Mouse (Mus musculus) urinary bladder, postnatal 25 days (tissue): ENCODE data around the gene Cacng2.

ENCODE experiments used
- DNase-seq: peaks from one replicate; pipeline ENCODE4 v3.0.0; 2022; ENCODE audit warnings: low spot score

Gene Cacng2

DNA sequence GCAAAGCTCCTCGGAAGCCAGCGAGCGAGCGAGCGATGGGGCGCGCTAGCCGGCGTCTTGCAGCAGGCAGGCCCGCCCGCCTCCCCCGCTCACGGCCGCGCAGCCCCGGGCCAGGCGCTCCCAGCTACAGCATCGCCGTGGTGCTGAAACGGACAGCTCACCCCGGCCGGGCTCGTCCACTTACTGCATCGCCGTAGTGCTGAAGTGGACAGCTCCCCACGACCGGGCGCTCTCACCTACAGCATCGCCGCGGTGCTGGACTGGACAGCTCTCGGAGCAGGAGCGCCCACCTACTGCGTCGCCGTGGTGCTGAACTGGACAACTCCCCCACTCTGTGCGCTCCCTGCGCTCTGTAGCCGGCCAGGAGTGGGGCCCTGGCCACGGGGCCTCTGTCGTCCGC is at the start of gene Cacng2:
Gene Cacng2, minus strand, starts transcription at position 325 of the 400 bp plus-strand sequence.
- peak; percentile 95 for DNase-seq

DNA sequence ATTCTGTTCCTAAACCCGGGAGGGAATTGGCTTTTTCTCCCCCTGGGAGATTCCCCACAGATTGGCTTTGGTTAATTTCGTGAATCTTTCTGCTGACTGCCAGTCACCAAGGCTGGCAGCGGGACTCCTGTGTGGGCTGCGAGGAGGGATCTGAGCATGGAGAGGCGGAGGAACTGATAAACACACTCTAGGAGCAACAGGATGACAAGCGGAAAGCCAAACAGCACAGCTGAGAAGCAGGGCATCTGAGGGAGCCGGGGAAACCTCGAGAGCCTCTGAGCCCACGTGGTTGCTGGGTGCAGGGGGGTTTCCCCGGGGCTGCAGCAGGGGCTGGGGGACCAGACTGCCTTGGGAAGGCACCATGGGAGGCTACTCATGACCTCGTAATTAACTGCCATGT is 49.7 kb upstream of the Cacng2 start:
- no peak for DNase-seq

DNA sequence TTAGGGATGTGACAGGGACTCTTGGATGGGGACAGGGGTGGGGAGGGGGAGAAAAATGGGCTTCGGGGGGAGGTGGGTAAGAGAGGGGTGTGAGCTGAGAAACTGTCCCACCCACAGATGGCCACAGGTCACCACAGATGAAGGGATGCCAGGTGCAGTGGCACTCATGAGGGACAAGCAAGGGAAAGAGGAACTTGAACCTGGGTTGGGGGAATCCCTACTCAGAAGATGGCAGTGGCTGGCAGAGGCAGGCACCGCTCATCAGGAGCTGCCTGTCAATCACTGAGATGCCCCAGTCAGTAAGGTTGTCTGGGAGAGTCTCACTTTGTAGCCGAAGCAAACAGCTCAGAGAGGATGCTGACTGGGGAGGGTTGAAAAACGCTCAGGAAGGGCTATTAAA is 45.5 kb upstream of the Cacng2 start:
- no peak for DNase-seq

DNA sequence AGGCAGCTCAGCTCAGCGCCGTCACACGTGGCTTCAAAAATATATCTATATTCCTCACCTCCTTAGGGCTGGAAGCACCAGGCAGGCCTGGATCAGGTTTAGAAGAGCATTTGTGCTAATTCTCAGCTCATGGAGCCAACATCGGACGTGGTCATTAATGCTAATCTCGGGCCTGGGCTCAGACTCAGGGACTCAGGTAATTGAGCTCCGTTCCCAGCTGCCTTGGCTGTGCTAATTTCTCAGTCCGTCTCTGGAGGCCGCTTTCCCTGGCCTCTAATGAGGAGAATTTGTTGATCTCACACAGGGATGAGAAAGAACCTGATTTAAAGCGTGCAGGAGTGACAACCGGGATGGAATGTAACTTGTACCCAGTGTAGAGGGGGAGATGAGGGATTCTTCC is 44.6 kb upstream of the Cacng2 start:
- no peak for DNase-seq

DNA sequence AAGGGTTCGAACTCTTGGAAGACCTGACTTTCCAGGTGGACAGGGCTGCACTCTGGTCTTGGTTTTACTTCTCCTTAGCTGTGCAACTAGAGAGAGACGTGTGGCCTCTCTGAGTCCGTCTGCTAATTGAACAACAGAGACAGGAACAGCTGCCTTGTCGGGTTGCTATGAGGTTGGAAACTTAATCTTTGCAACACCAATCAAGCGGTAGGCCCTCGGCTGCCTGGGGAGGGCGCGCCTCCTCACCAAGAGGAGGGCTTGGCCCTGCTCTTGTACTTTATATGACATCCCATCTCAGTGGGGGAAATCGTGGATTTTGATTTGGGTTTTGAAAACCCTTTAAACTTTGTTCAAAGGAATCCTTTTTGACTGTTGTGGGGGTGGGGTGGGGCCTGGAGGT is 42.1 kb upstream of the Cacng2 start:
- DNase-seq: no peak

DNA sequence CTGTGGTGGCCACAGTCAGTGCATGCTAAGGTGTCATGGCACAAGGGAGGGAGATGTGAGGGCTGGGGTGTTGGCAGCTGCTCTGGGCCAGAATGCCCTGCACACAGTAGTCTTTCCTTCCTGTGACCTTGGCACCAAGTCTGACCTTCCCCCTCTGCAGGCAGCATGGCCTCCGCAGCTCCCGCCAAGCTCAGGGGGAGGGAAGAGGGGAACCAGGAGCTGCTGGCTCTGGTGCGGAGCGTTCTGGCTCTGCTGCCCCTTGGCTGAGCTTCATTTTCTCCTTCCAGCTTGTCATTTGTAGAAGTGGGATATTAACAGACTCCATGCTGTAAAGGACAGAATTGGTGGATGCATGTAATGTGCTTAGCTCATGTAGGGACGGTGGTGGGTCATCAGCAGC is 38.5 kb upstream of the Cacng2 start:
- DNase-seq: no peak

DNA sequence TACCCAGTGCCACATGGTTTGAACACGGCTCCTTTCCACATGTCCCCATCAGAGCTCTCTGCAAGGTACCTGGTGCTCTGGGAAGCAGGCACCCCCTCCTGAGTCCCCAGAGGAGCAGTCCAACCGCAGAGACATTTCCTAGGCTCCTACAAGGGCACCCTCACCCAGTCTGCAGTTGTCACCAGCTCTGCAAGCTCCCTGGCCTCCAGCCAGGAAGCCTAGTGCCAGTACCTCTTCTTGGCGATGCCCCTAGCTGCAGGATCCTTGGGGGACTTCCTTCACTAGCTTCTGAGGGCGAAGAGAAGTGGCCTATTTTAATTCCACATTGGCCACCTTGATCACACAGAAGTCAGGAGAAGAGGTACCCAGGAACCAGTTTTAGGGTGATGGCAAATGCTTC is 38.0 kb upstream of the Cacng2 start:
- no peak for DNase-seq

DNA sequence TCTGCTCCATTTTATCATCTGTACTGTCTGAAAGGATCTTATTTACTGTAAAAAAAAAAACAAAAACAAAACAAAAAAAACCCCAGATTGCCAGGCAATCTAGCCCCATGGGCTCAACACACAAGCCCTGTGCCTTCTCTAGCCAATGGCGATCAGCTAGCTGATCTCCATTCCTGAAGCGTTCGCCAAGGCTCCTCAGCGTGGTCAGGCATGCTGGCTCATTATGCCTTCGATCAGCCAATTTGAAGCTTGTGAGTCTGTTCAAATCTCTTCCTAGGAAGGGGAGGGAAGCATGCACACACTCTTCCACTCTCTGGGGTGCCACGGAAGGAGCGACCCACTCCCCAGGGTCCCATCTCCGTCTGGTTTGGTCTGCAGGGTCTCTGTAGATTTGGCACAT is 37.5 kb upstream of the Cacng2 start:
- DNase-seq: no peak

DNA sequence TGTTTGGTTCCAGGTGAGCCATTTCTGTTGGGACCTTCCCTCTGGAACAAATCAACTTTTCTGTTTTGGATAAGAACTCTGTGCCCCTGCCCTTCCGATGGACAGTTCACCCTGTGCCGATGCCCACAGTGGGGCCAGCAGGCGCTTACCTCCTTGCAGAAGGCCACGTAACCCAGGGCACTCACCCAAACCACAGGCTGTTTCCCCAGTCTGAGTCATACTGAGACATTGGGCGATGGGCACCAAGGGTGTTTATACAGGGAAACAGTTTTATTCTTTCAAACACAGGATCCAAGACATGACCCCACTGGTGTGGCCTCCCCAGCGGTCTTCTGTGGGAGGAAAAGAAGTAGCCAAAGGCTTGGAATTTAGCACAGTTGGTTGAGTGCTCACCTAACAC is 35.6 kb upstream of the Cacng2 start:
- no peak for DNase-seq

DNA sequence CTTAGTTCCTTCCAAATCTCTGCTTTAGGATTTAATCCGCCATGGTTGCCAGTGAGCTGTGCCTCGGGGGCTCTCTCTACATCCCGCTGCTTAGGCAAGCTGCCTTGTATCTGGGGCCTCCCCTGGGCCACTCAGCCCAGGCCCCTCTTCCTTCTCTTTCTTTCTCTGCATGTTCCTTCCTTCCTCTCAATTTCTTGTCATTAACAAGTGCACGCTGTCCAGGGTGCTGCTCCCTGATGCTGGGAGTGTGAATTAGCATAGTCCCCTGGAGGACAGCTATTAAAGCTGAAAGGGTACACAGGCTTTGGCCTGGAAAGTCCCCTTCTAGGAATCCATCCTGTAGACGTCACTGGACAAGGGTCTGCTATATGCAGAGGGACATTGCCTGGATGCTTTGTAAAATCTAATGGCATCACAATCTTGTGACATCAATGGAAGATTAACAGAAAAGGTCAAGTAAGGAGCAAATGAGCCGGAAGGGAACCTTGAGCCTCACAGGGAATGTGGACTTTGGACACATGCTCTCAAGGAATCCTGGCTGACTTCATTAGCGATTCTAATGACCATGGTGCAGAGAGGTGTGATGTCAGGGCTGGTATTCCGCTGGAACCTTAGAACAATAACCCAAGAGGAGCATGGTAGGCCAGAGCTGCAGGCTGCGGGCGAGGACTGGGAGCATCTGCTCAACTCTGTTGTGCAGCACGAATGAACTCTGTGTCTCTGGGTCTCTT is 33.4 kb upstream of the Cacng2 start:
- DNase-seq: no peak

DNA sequence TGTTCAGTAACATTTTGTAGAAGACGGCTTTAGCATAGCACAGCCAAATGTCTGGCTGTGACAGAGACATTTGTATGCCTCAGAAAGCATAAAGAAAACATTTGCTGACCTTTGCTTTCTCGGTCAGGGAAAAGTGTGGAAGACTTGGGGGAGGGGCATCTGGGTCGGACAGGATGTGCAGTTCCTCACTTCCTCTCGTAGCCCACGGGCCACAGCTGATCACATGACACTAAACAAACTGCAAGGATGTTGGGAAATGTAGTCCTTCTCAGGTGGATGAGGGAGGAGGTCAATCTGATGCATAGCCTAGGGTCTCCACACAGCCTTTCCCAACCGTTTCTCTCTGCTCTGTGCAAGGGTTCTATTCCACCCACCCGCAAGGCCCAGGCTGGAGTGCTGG is 28.7 kb upstream of the Cacng2 start:
- no peak for DNase-seq

DNA sequence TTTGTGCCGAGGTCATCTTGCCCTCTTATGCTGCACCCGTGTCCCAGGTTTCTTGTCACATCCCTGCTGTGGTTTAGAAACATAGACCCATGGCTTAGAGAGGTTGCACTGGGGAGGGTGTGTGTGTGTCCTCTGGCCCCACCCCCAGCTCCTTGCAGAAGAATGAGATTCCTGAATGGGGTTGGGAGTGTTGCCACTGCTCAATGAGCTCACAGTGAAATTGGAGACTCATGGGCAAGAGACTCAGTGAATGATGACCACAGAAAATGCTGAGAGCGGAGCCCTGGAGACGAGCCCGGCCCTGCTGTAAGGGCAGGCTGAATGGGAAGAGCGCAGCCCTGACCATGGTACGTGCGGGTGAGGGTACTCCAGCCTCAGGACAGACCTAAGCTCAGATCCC is 20.4 kb upstream of the Cacng2 start:
- no peak for DNase-seq

DNA sequence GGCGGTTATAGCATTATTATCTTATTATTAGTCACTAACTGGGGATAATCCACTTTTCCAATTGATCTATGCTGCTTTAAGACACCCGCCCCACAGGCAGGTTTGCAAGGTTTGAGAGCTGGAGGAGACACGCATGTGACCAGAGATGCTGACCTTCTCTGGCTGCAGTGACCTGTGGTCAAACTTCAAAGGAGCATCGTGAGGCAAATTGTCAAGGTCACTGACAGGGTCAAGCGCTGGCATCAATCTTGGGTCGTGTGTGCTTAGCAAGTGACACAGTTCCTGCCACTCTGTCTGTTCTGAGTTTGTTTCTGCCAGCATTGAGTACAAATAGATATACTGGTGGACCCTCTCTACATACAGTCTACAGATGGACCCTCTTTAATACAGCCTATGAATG is 14.8 kb upstream of the Cacng2 start:
- no peak for DNase-seq

DNA sequence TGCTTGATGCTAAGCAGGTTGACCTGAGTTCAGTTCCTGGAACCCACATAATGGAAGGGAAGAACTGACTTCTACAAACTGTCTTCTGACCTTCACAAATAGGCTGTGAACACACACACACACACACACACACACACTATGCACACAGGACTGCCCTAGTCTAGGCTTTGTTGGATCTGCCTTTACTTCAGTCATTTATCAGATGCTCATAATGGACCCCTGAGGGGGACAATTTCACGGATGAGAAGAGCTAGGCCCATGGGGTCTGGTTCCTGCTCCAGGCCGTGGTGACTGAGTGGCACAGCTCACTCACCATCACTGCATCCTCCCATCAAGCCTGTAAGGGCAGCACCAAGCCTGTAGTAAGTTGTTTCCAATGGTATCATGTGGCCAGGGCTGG is 13.6 kb upstream of the Cacng2 start:
- no peak for DNase-seq

DNA sequence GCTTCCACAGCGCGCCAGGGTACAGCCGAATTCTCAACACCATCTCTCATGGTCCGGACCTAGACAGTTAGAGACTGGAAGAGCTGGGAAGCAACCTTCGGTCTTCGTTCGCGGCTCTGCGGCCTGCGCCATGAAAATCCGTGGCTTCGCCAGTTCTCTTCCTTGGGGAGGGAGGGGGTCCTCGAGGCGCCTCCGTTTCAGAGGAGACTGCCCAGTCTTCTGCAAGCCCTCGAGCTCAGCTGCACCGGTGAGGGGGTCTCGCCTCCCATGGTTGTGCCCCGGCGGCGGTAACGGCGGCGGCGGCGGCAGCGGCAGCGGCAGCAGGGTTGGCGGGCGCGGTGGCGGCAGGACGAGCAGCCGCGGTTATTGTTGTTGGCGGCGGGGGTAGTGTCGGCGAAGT is 580 bp downstream of the Cacng2 start:
- no peak for DNase-seq

DNA sequence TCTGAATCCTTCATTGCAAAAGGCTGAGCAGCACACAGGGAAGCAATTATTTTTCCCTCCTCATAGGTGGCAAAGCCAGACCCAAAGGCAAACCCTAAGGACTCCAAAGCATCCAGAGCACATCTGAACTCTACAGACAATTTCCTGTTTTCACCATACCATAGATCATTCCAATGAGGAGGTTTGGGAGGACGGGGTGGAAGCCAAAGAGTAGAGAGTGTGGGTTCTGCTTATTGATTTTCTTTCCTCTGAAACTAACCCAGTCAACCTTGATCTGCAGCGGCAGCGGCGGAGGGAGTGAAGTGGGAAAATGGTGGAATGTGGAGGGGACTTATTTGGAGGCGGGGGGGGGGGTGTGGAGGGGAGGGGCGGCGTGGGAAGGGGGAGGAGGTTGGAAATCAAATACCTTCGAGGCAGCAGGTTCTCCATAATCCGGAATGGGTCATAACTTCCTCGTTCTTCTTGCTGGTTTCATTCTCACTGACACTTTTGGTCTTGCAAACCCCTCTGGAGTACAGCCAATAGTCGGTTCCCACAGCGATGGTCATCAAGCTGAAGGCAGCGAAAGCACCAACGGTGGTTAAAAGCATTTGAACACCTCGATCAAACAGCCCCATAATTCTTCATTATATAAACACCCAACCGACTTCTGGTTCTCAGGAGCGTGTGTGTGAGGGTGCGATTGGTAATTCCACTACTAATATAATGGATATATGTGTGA is 1.4 kb downstream of the Cacng2 start:
- DNase-seq: no peak

DNA sequence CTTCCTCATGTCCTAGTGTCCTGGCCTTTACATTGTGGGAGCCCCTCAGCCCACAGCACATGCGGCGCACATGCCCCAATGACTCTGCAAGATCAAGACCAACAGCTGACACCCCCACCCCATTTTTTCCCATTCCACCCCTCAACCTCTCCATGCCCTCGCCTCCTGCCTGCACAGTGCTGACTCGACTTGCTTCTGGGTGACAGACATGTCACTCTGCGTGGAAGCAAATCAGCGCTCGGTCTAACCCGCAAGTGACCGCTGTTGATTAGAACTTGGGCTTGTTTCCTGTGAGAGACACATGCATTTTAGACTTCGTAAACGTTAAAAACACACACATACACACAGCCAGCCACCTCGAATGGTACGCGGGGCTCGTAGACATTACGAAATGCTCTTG is 2.1 kb downstream of the Cacng2 start:
- DNase-seq: no peak

DNA sequence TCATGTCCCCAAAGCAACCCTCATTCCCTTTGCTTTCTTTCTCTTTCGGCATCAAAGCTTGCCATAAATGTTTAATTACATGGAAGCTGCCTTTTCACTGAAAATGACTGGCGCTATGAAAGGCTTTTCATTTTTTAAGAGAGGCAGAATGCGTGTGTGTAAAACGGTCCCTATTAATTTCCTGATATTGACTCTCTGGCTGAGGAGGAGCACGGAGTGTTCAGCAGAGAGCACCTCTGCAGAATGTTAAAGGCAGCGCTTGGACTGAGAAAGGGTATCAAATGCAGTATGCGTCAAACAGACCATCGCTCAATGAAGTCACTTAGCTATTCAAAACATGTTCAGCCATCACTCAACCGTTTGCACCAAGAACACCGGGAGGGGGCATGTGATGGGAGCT is 2.9 kb downstream of the Cacng2 start:
- no peak for DNase-seq

DNA sequence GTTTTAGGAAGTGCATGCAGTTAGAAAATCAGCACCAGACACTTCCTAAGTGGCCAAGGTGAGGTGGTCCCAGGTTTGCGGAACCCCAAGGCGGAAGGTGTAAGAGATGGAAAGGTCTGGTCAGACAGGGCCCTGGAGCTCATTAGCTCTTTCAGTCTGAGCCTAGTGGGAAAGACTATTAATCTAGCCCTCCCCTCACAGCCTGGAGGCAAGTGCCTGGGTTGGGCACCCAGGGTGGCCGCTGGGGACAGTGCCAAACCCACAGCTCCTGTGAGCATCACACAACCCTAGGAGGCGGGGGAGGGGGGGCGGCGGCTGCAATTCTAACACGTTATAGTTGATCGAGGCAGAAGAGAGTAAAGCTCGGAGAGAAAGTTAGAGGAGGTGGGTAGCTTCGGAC is 3.6 kb downstream of the Cacng2 start:
- no peak for DNase-seq

DNA sequence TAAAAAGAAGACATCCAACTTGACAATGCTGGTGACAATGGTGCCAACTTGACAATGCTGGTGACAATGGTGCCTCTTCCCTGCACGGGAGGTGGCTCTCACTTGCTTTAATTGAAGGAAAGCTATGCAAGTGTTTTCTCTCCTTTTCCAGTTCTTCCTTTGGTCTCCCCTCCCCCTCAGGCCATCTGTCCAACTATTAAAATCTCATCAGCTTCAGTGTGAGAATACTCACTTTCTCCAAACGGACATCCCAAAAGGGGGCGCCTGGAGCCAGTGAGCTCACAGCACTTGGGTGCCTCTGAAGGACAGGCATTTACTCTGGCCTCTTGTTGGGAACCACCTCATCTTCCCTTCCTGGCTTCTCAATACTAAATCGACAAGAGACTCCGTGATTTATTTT is 20.3 kb downstream of the Cacng2 start:
- no peak for DNase-seq

DNA sequence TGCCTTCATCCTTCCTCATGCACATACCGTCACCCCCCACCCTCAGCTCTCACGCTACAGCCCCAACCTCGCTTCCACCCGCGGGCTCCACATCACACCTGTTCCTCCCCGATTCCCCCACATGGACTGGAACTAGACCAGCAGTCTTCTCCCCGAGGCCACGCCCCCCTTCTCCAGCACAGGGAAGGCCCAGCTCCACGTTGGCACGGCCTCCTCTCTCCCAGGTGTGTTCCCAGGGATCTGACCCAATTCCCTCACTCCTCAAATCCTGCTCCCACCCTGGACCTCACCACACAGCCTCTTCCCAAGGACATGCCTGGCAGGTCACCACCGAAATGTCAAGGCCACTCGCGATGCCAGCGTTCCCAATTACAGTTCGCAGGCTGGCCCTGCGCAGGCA is 23.8 kb downstream of the Cacng2 start:
- DNase-seq: no peak

DNA sequence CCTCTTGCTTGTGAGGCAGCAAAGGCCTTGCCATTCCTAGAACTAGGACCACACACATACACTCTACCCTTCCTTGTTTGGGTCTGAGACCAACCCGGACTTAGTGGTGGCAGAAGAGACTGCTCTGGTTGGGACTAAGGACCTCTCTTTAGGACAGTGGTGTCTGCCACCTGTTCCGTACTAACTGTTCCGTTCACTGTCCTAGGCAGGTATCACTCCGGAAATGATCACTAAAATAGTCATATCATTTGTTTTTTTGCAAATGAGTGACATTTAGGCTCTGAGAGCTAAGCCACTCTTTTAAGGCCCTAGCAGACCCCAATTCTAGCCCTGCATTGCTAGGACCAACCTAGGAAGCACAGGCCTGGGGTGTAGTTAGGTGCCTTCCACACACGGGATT is 26.2 kb downstream of the Cacng2 start:
- DNase-seq: no peak

DNA sequence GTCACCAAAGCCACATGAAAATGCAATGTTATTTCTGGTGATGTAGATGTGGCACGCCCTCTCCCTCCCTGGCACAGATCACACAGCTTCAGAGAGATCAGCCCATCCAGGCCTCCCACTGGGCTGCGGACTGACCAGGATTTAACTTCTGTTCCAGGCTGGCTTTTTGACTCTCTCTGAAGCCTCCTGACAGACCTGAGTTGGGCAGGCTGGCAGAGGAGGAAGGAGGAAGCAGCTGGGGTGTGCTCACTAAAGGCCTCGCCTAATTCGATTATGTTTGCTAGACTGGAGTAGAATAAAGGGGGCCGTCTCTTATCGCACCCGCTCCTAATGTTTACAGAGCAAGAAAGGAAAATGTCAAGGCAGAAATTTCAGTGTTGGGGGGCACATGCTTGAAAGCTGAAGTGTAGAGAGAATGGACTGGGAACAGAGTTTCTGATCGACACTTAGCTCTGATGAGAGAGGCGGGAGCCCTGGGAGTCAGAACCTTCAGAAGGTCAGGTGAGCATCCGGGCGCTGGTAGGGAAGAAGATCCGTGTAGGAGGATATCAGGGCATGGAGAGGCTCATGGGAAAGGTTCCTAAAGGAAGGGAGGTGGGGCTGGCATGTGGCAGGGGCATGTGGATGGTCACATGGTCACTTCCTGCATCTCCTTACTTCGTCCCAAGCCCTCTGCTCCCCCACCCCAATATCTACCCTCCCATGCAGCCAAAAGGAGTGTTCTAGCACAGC is 36.8 kb downstream of the Cacng2 start:
- no peak for DNase-seq
